Mouse (Mus musculus): ENCODE results near the gene Cdk11b.

DNA sequence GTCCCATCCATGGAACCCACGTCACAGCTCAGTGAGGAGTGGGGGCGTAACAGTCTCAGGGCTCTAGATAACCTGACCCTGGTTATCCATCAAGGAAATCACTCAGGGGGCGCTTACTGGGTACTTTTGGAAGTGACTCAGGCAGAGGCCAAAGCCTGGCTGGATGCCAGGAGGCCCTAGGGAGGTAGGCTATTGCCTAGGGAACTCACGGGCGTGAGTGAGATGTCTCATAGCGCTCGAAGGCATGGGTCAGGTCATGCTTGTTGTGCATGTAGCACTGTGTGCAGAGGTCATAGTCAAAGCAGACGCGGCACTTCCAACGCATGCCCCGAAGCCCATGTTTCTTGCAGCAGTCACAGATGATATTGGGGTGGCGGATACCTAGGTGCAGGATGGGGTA lies 36.0 kb downstream of the Cdk11b start:
- no peak for TF ChIP-seq POLR2A (IDR thresholded peaks at IDR 0.05; ENCODE audit: borderline replicate concordance, insufficient read depth, low read length)
- no peak for TF ChIP-seq CTCF (IDR thresholded peaks at IDR 0.05; ENCODE audit: borderline replicate concordance, insufficient read depth, low read depth, low read length)
